Mouse (Mus musculus): ENCODE data around the gene Kirrel2.

DNA sequence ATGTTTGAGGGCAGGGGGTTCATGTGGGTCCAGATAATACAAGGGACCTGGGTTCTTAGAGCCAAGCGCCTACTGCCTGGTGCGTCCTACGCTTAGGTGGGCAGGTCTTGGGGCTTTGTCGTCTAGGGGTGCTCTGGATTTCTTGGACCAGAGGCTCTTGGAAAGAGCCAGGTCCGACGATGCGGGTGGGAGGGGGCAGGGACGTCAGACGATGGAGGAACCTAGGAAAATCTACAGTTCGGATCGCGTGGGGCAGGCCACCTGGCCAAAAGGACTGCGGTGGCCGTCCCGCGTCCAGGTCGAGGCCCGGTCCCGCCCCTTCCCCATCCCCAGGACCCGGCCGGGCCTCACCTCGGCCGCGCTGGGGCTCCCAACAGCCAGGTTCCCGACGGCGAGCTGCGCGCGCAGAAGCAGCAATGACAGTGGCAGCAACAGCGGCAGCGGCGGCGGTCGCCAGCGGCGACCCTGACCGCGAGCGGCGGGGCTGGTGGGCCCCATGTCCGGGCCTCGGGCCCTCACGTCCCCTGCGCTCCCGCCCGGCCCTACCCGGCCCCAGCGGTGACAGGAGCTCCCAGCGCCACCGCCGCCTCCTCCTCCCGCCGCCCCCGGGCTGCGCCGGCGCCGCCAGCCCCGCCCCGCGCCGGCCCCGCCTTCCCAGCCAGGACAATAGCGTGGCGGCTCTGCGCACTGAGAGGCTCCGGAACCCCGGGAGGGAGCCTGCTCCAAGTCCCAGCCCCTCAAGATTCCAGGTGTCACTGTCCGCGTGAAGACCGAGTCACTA is 12.3 kb downstream of the Kirrel2 start, which contains the start of gene Aplp1:
- no peak for TF ChIP-seq CTCF (IDR thresholded peaks at IDR 0.05; ENCODE audit: control insufficient read depth, insufficient read depth, insufficient read length)
- TF ChIP-seq USF1 (IDR thresholded peaks at IDR 0.05; ENCODE audit: low read depth): no peak
- no peak for TF ChIP-seq CEBPB (IDR thresholded peaks at IDR 0.05; ENCODE audit: low read depth)
- no peak for TF ChIP-seq MAX (IDR thresholded peaks at IDR 0.05)
- TF ChIP-seq MYOD1 (IDR thresholded peaks at IDR 0.05; ENCODE audit: control insufficient read depth, insufficient read length, low read depth): no peak
- no peak for TF ChIP-seq MYOG (IDR thresholded peaks at IDR 0.05; ENCODE audit: control insufficient read depth, extremely low read depth, insufficient read length)
- no peak for TF ChIP-seq FOSL1 (IDR thresholded peaks at IDR 0.05; ENCODE audit: insufficient read depth, low read length, poor library complexity, severe bottlenecking)
